Mouse (Mus musculus) testis, adult 2 months (tissue): ENCODE data around the gene Cib1. TPM values are rescaled to one million over a fixed set of nuclear protein-coding genes. Genes with fewer than 3 reads are reported as not detected.
A peak's percentile ranks its signal among the peaks of the same experiment; 100 is the strongest.

Experiments used
- H3K27ac ChIP-seq: fragments of 200-500 bp; 2 replicates; pipeline ENCODE4 v1.5.1; 2012; ENCODE audit warnings: low read depth, low read length; ENCODE audit not compliant: control insufficient read depth, insufficient read depth
- H3K27me3 ChIP-seq: fragments of 200-500 bp; 2 replicates; pipeline ENCODE4 v1.6.1; 2012; ENCODE audit warnings: mild to moderate bottlenecking, low read length, moderate library complexity; ENCODE audit not compliant: control insufficient read depth, insufficient read depth
- H3K36me3 ChIP-seq: fragments of 200-500 bp; 2 replicates; pipeline ENCODE4 v1.6.1; 2012; ENCODE audit warnings: mild to moderate bottlenecking, low read length; ENCODE audit not compliant: control insufficient read depth, insufficient read depth
- H3K4me1 ChIP-seq: fragments of 200-500 bp; 2 replicates; pipeline ENCODE4 v1.6.1; 2012; ENCODE audit warnings: low read length; ENCODE audit not compliant: control insufficient read depth, insufficient read depth
- H3K4me3 ChIP-seq: fragments of 200-500 bp; 2 replicates; pipeline ENCODE4 v1.5.1; 2012; ENCODE audit warnings: low read depth, mild to moderate bottlenecking, low read length, moderate library complexity, mixed read lengths; ENCODE audit not compliant: control insufficient read depth
- CTCF ChIP-seq: fragments of 200-500 bp; IDR thresholded peaks from 2 replicates; pipeline ENCODE4 v1.5.1; 2012; ENCODE audit warnings: low read depth, mild to moderate bottlenecking, inconsistent platforms, low read length, moderate library complexity; ENCODE audit not compliant: control insufficient read depth, insufficient read depth, insufficient replicate concordance
- POLR2A ChIP-seq: fragments of 200-500 bp; IDR thresholded peaks from 2 replicates; pipeline ENCODE4 v1.6.1; 2012; ENCODE audit warnings: low read depth, mild to moderate bottlenecking, inconsistent platforms, low read length, moderate library complexity; ENCODE audit not compliant: control insufficient read depth
- polyA plus RNA-seq: library from polyadenylated mRNA; depleted of rRNA; stranded (reverse); fragments of >200 nt; gene quantifications from 2 replicates; pipeline ENCODE4 v1.2.3, GENCODE M21; 2012

Gene Cib1
- polyA plus RNA-seq, 1 experiment: 411 TPM

DNA sequence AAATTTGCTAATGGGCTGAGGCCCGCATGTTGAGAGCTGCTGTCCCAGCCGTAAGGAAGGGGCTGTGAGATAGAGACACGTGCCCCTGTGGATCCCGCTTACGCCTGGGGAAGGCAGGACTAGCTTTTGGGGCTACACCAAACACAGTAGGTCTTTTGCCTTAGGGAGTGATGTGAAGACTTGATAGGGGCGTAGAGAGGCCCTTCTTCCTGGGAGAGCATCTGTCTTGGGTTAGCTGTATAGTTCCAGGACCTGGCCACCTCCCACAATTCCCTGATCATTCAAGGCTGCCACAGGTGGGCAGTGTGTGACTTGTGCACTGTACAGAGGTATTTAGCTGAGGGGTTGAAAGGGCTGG lies 32.0 kb downstream of the Cib1 start:
- Histone ChIP-seq H3K4me1 (peaks cover 17% of the 10 kb centered on the region), H3K36me3 (no peaks in the 10 kb centered on the region), H3K27ac (no peak overlapping the region), H3K27me3 (no peaks in the 10 kb centered on the region), H3K4me3 (no peak overlapping the region)
- TF ChIP-seq POLR2A: no peak
- no peak for TF ChIP-seq CTCF

DNA sequence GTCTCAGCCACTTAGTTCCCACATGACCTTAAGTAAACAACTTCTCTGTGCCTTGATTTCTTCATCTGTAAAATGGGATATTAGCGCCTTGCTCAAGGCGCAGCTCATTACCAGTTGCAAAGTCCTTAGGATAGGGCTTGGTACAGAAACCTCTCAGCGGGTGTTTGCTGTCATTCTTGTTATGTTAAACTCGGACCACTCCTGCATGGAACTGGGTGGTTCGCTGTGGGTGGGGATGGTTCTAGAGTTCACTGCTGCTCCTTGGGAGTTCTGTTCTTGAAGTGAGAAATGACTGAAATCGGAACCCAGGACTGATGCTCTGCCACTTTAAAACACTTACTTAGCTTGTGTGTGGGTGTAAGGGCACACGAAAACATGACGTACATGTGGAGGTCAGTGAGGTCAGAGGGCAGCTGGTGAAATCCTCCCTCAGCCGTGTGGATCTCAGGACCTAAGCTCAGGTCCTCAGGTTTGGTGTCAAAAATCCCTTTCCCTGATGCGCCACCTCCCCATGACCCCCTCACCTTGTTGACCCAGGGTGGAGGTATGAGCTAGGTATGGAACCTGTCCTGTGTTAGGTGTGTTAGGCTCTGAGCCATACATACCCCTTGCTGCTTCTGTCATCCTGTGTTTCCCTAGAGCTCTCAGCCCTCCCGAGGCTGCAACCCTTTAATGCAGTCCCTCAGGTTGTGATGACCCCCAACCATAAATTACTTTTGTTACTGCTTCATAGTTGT lies 32.6 kb downstream of the Cib1 start:
- TF ChIP-seq POLR2A (no peak), CTCF (no peak)
- Histone ChIP-seq H3K4me1 (peaks cover 17% of the 10 kb centered on the region), H3K27me3 (no peaks in the 10 kb centered on the region), H3K4me3 (no peak overlapping the region), H3K27ac (no peak overlapping the region), H3K36me3 (no peaks in the 10 kb centered on the region)

DNA sequence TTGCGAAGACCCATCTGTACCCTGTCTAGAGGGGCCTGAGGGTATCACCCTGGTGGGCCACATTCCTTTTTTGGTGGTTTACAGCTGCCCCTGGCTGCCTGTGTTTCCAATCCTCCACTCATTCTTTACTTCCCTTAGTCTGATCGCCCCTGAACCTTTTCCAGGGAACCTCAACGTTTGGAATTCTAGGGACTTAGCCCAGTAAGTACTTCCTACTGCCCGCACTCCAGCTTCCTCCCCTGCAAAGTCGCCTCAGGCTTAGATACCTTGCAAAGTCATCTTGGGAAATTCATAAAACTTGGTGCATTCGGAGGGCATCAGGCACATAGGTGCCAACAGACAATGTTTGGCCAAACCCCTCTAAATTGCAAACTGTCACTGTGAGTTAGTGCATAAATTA lies 33.3 kb downstream of the Cib1 start:
- peaks cover 17% of the 10 kb centered on the region for H3K4me1 ChIP-seq
- H3K27me3 ChIP-seq: no peaks in the 10 kb centered on the region
- H3K36me3 ChIP-seq: no peaks in the 10 kb centered on the region
- TF ChIP-seq POLR2A (no peak), CTCF (no peak)
- no peak overlapping the region; the same call in 1 of the 2 replicates for H3K4me3 ChIP-seq
- H3K27ac ChIP-seq: no peak overlapping the region

DNA sequence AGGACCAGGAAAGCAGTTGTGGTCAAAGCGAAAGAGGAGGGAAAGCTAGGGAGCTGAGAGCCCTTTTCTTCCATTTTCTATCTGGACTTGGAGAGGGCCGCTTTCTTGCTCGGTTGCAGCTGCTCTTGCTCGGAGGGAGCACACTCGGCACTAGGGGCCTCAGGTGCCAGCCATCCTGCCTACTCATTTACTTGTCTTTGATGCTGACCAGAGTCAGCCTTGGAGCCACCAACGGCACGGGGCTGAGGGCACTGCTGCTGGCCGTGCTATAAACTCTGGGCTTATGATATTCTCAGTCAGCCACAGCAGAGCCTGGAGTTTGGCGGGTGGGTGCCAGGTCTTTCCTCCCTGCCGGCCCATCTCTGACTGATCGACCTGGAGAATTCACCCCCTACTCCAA lies 33.8 kb downstream of the Cib1 start:
- H3K4me1 ChIP-seq: peaks cover 17% of the 10 kb centered on the region

DNA sequence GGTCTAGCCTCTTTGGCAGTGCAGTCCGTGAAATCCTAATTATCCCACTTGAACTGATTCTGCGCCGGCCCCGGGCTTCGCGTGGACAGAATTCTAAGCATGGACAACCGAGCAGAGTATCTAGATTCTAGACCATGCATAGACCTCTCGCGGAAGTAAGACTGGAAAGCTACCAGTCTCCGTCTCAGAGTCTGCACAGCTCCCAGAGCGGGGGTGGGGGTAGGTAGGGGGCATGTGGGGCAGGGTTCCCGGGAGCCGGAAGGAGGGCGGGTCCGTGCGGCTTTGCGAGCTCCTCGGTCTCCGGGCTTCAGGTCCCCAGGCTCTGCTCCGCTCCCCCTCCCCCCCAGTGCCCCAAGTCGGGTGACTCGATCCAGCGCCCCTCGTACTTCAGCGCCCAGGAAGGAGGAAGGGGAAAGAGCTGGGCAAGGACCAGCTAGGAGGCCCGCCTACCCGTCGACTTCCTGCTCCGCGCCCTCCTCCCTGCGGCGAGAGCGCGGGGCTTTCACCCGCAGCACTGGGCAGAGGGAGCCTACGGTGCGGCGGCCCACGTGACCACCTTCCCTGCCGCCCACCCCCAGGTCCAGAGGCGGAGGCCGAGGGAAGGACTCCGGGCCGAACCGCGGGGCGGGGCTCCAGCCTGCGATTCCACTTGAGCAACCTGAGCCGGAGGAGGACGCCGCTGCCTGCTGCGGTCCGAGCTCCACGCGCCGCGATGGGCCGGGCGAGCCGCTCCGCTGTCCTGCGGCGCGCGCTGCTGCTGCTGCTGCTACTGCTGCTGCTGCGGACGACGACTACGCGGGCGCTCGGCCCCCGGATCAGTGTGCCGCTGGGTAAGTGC lies 34.5 kb downstream of the Cib1 start:
- H3K36me3 ChIP-seq: no peaks in the 10 kb centered on the region
- no peaks in the 10 kb centered on the region for H3K27me3 ChIP-seq
- TF ChIP-seq CTCF: no peak
- peak; percentile 35; the same call in 1 of the 2 replicates for TF ChIP-seq POLR2A
- peak overlapping the region; percentile 52 for H3K27ac ChIP-seq
- H3K4me1 ChIP-seq: peaks cover 17% of the 10 kb centered on the region
- H3K4me3 ChIP-seq: peak overlapping the region; percentile 79

More for the DNA sequence above, 33.8 kb downstream of the Cib1 start:
- Histone ChIP-seq H3K36me3 (no peaks in the 10 kb centered on the region), H3K27me3 (no peaks in the 10 kb centered on the region), H3K27ac (peak overlapping the region; percentile 52), H3K4me3 (peak overlapping the region; percentile 79)
- no peak for TF ChIP-seq POLR2A
- TF ChIP-seq CTCF: no peak

DNA sequence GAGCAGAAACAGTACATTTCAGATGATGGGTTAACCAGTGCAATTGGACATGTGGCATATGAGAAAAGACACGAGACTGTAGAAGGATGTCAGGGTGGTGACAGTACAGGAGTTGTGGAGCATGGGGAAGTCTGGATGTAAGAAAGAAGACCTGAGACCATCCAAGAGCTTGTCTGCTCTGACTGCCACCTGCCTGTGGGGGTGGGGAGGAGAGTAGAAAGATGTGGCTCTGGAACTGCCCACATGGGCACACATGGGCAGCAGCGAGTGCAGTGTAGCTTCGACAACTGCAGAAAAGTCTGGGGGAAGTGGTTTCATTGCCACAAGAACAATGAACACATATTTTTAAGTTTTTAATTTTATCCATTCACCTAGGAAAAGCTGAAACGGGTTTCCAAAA lies 35.2 kb downstream of the Cib1 start:
- TF ChIP-seq POLR2A (no peak), CTCF (no peak)
- 0 out of 2 replicates have a peak overlapping the region, but pooled peaks have one; percentile 37 for H3K27ac ChIP-seq
- peaks cover 23% of the 10 kb centered on the region for H3K4me1 ChIP-seq
- H3K36me3 ChIP-seq: no peaks in the 10 kb centered on the region
- H3K4me3 ChIP-seq: no peak overlapping the region
- no peaks in the 10 kb centered on the region for H3K27me3 ChIP-seq

DNA sequence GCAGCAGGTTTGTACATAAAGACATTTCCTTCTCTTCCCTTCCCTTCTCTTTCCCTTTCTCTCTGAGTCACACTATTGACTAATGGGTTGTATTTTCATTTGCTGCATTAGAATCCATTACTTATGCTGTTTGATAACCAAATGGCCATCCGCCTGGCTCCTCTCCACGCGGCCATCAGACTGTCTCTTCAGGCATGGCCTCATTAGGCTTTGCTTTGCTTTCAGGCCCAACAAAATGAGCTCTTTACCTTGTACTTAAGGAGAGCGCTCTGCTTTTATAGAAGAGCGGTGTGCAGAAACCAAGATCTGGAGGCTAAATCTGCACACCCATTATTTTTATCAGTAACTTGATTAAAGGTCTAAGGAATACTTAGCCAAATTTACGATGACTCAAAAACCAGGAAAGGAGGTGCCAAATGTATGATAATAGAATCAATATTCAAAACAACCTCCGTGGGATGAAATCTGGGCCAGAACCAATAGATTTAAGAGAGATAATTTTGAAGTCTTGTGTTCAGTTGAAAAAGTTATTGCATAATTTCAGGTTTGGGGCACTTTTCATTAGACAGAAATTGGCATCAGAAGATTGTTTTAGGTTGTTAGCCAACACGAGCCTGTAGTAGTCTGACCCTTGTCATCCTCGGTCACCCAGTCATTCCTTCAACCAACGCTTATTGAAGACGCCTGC lies 36.9 kb downstream of the Cib1 start:
- no peaks in the 10 kb centered on the region for H3K27me3 ChIP-seq
- H3K36me3 ChIP-seq: no peaks in the 10 kb centered on the region
- peaks cover 30% of the 10 kb centered on the region for H3K4me1 ChIP-seq
- TF ChIP-seq POLR2A (no peak), CTCF (no peak)
- H3K4me3 ChIP-seq: no peak overlapping the region
- no peak overlapping the region for H3K27ac ChIP-seq
